Mouse (Mus musculus) midbrain, embryonic 13.5 days (tissue): ENCODE data around the gene Gpr35. TPM values are rescaled to one million over a fixed set of nuclear protein-coding genes. Genes with fewer than 3 reads are reported as not detected.

ENCODE experiments used
- ATAC-seq: fragments of 200-750 bp; cut with Nextera tagmentation; 2 replicates; pipeline ENCODE4 v1.8.0; 2017; ENCODE audit warnings: mild to moderate bottlenecking, moderate TSS enrichment, moderate library complexity
- H3K27ac ChIP-seq: fragments of 300-500 bp; sonication (generic); 2 replicates; pipeline ENCODE4 v1.5.1; 2015; ENCODE audit warnings: inconsistent platforms, mild to moderate bottlenecking, moderate library complexity
- H3K27me3 ChIP-seq: fragments of 300-500 bp; sonication (generic); 2 replicates; pipeline ENCODE4 v1.6.1; 2015; ENCODE audit warnings: mild to moderate bottlenecking, inconsistent platforms
- H3K36me3 ChIP-seq: fragments of 300-500 bp; sonication (generic); 2 replicates; pipeline ENCODE4 v1.6.1; 2015; ENCODE audit warnings: mild to moderate bottlenecking, inconsistent platforms
- H3K4me1 ChIP-seq: fragments of 300-500 bp; sonication (generic); replicated peaks from 2 replicates; pipeline ENCODE4 v1.6.1; 2015; ENCODE audit warnings: inconsistent platforms
- H3K4me2 ChIP-seq: fragments of 300-500 bp; sonication (generic); replicated peaks from 2 replicates; pipeline ENCODE4 v1.6.1; 2015; ENCODE audit warnings: moderate library complexity, mild to moderate bottlenecking, inconsistent platforms
- H3K4me3 ChIP-seq: fragments of 300-500 bp; sonication (generic); replicated peaks from 2 replicates; pipeline ENCODE4 v1.5.1; 2015; ENCODE audit warnings: mild to moderate bottlenecking, inconsistent platforms
- H3K9ac ChIP-seq: fragments of 300-500 bp; sonication (generic); replicated peaks from 2 replicates; pipeline ENCODE4 v1.6.1; 2015; ENCODE audit warnings: mild to moderate bottlenecking, inconsistent platforms
- H3K9me3 ChIP-seq: fragments of 300-500 bp; sonication (generic); 2 replicates; pipeline ENCODE4 v1.6.1; 2016; ENCODE audit warnings: mild to moderate bottlenecking, inconsistent platforms
- WGBS: fragments of 180-500 bp; shearing (Covaris S2); methylation state at CpG from one replicate; pipeline ENCODE4 v1.1.7; 2015; 5-methylcytosine and 5-hydroxymethylcytosine counted together
- polyA plus RNA-seq: library from polyadenylated mRNA; unstranded; fragments of >200 nt; fragmentation: Nextera tagmentation; extraction: Ambion mirVana; gene quantifications from 2 replicates; pipeline ENCODE4 v1.2.1, GENCODE M21; 2015

Gpr35 gene
- polyA plus RNA-seq, 1 experiment from 2014 or later: 0.34 TPM

DNA sequence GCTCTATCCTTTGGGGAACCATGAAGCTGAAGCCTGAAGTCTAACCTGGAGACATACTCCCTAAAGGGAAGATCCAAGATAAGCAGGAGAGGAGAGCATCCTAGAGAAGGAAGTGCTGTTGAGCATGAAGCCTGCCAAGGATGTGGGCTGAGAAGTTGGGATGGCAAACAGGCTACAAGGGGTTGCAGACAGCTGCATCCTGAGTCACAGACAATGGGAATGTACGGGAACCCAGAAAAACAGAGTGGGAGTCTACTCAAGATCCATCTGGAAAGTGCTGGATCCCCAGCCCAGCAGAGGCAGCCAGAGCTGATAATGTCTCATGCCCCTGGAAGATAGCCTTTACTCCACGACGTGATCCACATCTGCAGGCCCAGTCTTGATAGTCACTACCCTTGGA is 80.5 kb downstream of the Gpr35 start:
- H3K36me3 ChIP-seq: peaks cover 99% of the 10 kb centered on the region
- H3K9me3 ChIP-seq: no peaks in the 10 kb centered on the region
- no peak for ATAC-seq
- no peak overlapping the region for H3K4me2 ChIP-seq
- 94% methylated on average over 3 of the region's 3 CpGs for WGBS
- no peak overlapping the region for H3K4me3 ChIP-seq
- H3K27me3 ChIP-seq: no peaks in the 10 kb centered on the region
- no peaks in the 10 kb centered on the region for H3K4me1 ChIP-seq
- no peak overlapping the region for H3K27ac ChIP-seq
- H3K9ac ChIP-seq: no peak overlapping the region

DNA sequence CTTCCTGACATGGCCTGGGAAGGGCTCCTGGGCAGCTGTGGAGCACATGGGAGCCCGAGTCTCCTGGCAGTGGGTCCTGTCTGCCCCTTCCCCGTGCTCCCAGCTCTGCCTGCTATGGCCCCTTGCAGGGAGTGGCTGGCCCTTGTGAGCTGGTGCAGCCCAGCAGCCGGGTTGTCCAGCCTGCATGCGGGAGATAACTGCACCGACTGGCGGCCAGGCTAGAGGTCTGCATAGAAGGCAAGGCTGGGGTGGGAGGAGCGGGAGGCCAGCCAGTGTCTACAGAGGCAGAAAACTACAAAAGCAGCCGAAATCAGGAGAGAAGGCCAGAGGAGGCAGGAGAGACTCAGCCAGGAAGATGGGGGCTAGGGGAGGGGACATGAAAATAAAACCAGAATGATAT is 83.3 kb downstream of the Gpr35 start:
- Histone ChIP-seq H3K4me1 (no peaks in the 10 kb centered on the region), H3K9ac (no peak overlapping the region), H3K27me3 (no peaks in the 10 kb centered on the region), H3K9me3 (no peaks in the 10 kb centered on the region), H3K36me3 (peaks cover 99% of the 10 kb centered on the region), H3K4me3 (no peak overlapping the region), H3K4me2 (no peak overlapping the region), H3K27ac (no peak overlapping the region)
- no peak for ATAC-seq
- WGBS: 60% methylated on average over 8 of the region's 8 CpGs

DNA sequence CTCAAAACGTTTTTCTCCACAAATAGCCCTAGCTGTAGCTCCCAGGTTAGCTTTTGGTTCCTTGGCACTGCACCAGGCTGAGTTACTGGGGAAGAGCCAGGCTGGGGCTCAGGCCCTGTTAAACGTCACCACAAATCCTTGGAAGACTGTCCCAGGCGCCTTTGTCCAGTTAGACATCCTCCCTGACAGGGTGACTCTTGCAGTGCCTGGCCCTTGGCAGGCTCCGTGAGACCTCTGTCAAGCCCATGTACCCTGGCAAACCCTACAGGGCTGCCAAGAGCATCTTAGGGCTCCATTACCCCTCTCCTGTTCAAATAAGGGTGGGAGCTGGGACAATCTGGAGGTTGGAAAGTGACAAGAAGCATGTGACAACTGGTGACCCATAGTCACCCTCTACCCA is 85.3 kb downstream of the Gpr35 start:
- Histone ChIP-seq H3K4me2 (no peak overlapping the region), H3K36me3 (peaks cover 100% of the 10 kb centered on the region), H3K9me3 (no peaks in the 10 kb centered on the region), H3K4me3 (no peak overlapping the region), H3K27ac (no peak overlapping the region), H3K4me1 (no peaks in the 10 kb centered on the region), H3K27me3 (no peaks in the 10 kb centered on the region), H3K9ac (no peak overlapping the region)
- no peak for ATAC-seq
- 80% methylated on average over 4 of the region's 4 CpGs for WGBS

Other genes with a start within 250 kb of the Gpr35 start
- 55.8 and 67.7 TPM in 2 replicates for gene Gpc1, start 119.2 kb upstream of the Gpr35 start, polyA plus RNA-seq
- gene Ankmy1, start 48.0 kb upstream of the Gpr35 start, polyA plus RNA-seq: 0.72 and 1.0 TPM in 2 replicates
- 15.7 and 16.3 TPM in 2 replicates for gene Dusp28, start 43.9 kb upstream of the Gpr35 start, polyA plus RNA-seq
- gene Rnpepl1, start 40.1 kb upstream of the Gpr35 start, polyA plus RNA-seq: 20.1 and 24.8 TPM in 2 replicates
- 62.6 and 63.2 TPM in 2 replicates for gene Capn10, start 16.5 kb upstream of the Gpr35 start, polyA plus RNA-seq
- gene Aqp12, start 55.5 kb downstream of the Gpr35 start, polyA plus RNA-seq: not detected in 2 replicates
- gene Kif1a, start 151.1 kb downstream of the Gpr35 start, polyA plus RNA-seq: 272 and 327 TPM in 2 replicates
- not detected in 2 replicates for gene Agxt, start 184.4 kb downstream of the Gpr35 start, polyA plus RNA-seq
- gene 2310007B03Rik, start 210.1 kb downstream of the Gpr35 start, polyA plus RNA-seq: not detected in 2 replicates
- gene Crocc2, start 217.9 kb downstream of the Gpr35 start, polyA plus RNA-seq: 0.12 and 0.24 TPM in 2 replicates